Mouse (Mus musculus): ENCODE measurements around the gene Trim65. TPM values are rescaled to one million over a fixed set of nuclear protein-coding genes. Genes with fewer than 3 reads are reported as not detected.

Trim65 gene
- polyA plus RNA-seq, 2 experiments = 0.83 to 1.4 TPM

- Histone ChIP-seq H3K27me3 (ENCODE audit: control insufficient read depth, insufficient read depth, low read length) (no peaks in the 10 kb centered on the region), H3K27ac (peak overlapping the region; percentile 93), H3K4me2 (ENCODE audit: low read depth) (peak overlapping the region; percentile 95), H3K4me1 (replicated peaks; ENCODE audit: control insufficient read depth in 2 of 2, insufficient read depth in 2 of 2, low read length in 1 of 2) (peaks cover 33% of the 10 kb centered on the region in 2 experiments), H3K36me3 (replicated peaks; ENCODE audit: control insufficient read depth, insufficient read depth, low read depth) (peaks cover 22% of the 10 kb centered on the region), H3K4me3 (ENCODE audit: insufficient read depth in 1 of 2, low read depth in 2 of 2, low read length in 2 of 2) (peak overlapping the region; percentile 55 to 75), H3K9me3 (ENCODE audit: control insufficient read depth, low read length) (no peaks in the 10 kb centered on the region), H3K9ac (replicated peaks) (peak overlapping the region; percentile 94)
- TF ChIP-seq EP300 (IDR thresholded peaks at IDR 0.05; ENCODE audit: low read depth) (no peak), CTCF (IDR thresholded peaks at IDR 0.05; ENCODE audit: low read depth) (peak; percentile 64)
- WGBS (ENCODE audit: insufficient replicate concordance) = 24% methylated on average over 20 of the region's 20 CpGs
- DNase-seq (ENCODE audit: low read depth in 3 of 3, low spot score in 3 of 3) (no peak), ATAC-seq (ENCODE audit: insufficient read depth) (no peak)
Observed at GRCm38 (mm10) chr11:116075539-116076265, 55.2 kb downstream of the Trim65 start.

GRCm38 (mm10) chr11:116074436-116074991 is 56.4 kb downstream of the Trim65 start:
- peaks cover 27 to 31% of the 10 kb centered on the region in 2 experiments for H3K4me1 ChIP-seq (replicated peaks; ENCODE audit: control insufficient read depth in 2 of 2, insufficient read depth in 2 of 2, low read length in 1 of 2)
- TF ChIP-seq EP300 (IDR thresholded peaks at IDR 0.05; ENCODE audit: low read depth) = no peak
- no peak for TF ChIP-seq CTCF (IDR thresholded peaks at IDR 0.05; ENCODE audit: low read depth)
- peaks cover 10% of the 10 kb centered on the region for H3K36me3 ChIP-seq (replicated peaks; ENCODE audit: control insufficient read depth, insufficient read depth, low read depth)
- H3K9me3 ChIP-seq (ENCODE audit: control insufficient read depth, low read length) = no peaks in the 10 kb centered on the region
- H3K4me2 ChIP-seq (ENCODE audit: low read depth) = no peak overlapping the region
- no peak for ATAC-seq (ENCODE audit: insufficient read depth)
- no peaks in the 10 kb centered on the region for H3K27me3 ChIP-seq (ENCODE audit: control insufficient read depth, insufficient read depth, low read length)
- H3K4me3 ChIP-seq (ENCODE audit: insufficient read depth in 1 of 2, low read depth in 2 of 2, low read length in 2 of 2) = no peak overlapping the region
- no peak overlapping the region for H3K27ac ChIP-seq
- H3K9ac ChIP-seq (replicated peaks) = no peak overlapping the region
- 44% methylated on average over 7 of the region's 7 CpGs for WGBS (ENCODE audit: insufficient replicate concordance)
- DNase-seq (ENCODE audit: low read depth in 3 of 3, low spot score in 3 of 3) = no peak

- no peak for ATAC-seq (ENCODE audit: insufficient read depth)
- 73% methylated on average over 3 of the region's 3 CpGs for WGBS (ENCODE audit: insufficient replicate concordance)
- no peak overlapping the region for H3K9ac ChIP-seq (replicated peaks)
- no peak overlapping the region for H3K4me3 ChIP-seq (ENCODE audit: insufficient read depth in 1 of 2, low read depth in 2 of 2, low read length in 2 of 2)
- no peaks in the 10 kb centered on the region for H3K27me3 ChIP-seq (ENCODE audit: control insufficient read depth, insufficient read depth, low read length)
- H3K36me3 ChIP-seq (replicated peaks; ENCODE audit: control insufficient read depth, insufficient read depth, low read depth) = peaks cover 2% of the 10 kb centered on the region; the same call in 1 of the 2 replicates
- H3K4me1 ChIP-seq (replicated peaks; ENCODE audit: control insufficient read depth in 2 of 2, insufficient read depth in 2 of 2, low read length in 1 of 2) = peaks cover 13 to 15% of the 10 kb centered on the region in 2 experiments
- H3K4me2 ChIP-seq (ENCODE audit: low read depth) = no peak overlapping the region
- DNase-seq (ENCODE audit: low read depth in 3 of 3, low spot score in 3 of 3) = no peak
- H3K27ac ChIP-seq = no peak overlapping the region
- TF ChIP-seq CTCF (IDR thresholded peaks at IDR 0.05; ENCODE audit: low read depth) (no peak), EP300 (IDR thresholded peaks at IDR 0.05; ENCODE audit: low read depth) (no peak)
- no peaks in the 10 kb centered on the region for H3K9me3 ChIP-seq (ENCODE audit: control insufficient read depth, low read length)
Observed at GRCm38 (mm10) chr11:116072608-116073007, 58.3 kb downstream of the Trim65 start.

Other genes starting within 250 kb of the Trim65 start
- 20.6 and 25.1 TPM in 2 replicates for gene Smim5, start 231.2 kb downstream of the Trim65 start, polyA plus RNA-seq (2012; rRNA removed)
- gene Smim5, start 231.2 kb downstream of the Trim65 start, polyA plus RNA-seq (2014; fragmentation: Nextera tagmentation; extraction: Ambion mirVana) = 45.3 and 48.8 TPM in 2 replicates
- 1.5 and 1.8 TPM in 2 replicates for gene Smim6, start 219.1 kb downstream of the Trim65 start, polyA plus RNA-seq (2012; rRNA removed)
- gene Smim6, start 219.1 kb downstream of the Trim65 start, polyA plus RNA-seq (2014; fragmentation: Nextera tagmentation; extraction: Ambion mirVana) = 2.0 and 2.2 TPM in 2 replicates
- 8.7 and 22.6 TPM in 2 replicates for gene Sap30bp, start 197.8 kb downstream of the Trim65 start, polyA plus RNA-seq (2012; rRNA removed)
- 20.0 and 21.2 TPM in 2 replicates for gene Sap30bp, start 197.8 kb downstream of the Trim65 start, polyA plus RNA-seq (2014; fragmentation: Nextera tagmentation; extraction: Ambion mirVana)
- 6.7 and 7.3 TPM in 2 replicates for gene Recql5, start 197.7 kb downstream of the Trim65 start, polyA plus RNA-seq (2012; rRNA removed)
- gene Recql5, start 197.7 kb downstream of the Trim65 start, polyA plus RNA-seq (2014; fragmentation: Nextera tagmentation; extraction: Ambion mirVana) = 6.1 and 6.5 TPM in 2 replicates
- 0.10 and 0.11 TPM in 2 replicates for gene Itgb4, start 156.4 kb downstream of the Trim65 start, polyA plus RNA-seq (2012; rRNA removed)
- gene Itgb4, start 156.4 kb downstream of the Trim65 start, polyA plus RNA-seq (2014; fragmentation: Nextera tagmentation; extraction: Ambion mirVana) = 0.16 and 0.17 TPM in 2 replicates
- gene Galk1, start 118.4 kb downstream of the Trim65 start, polyA plus RNA-seq (2012; rRNA removed) = 55.9 and 59.1 TPM in 2 replicates
- 102 and 113 TPM in 2 replicates for gene Galk1, start 118.4 kb downstream of the Trim65 start, polyA plus RNA-seq (2014; fragmentation: Nextera tagmentation; extraction: Ambion mirVana)
- gene H3f3b, start 103.2 kb downstream of the Trim65 start, polyA plus RNA-seq (2012; rRNA removed) = 173 and 248 TPM in 2 replicates
- gene H3f3b, start 103.2 kb downstream of the Trim65 start, polyA plus RNA-seq (2014; fragmentation: Nextera tagmentation; extraction: Ambion mirVana) = 651 and 676 TPM in 2 replicates
- 10.4 and 12.1 TPM in 2 replicates for gene Unk, start 100.8 kb downstream of the Trim65 start, polyA plus RNA-seq (2012; rRNA removed)
- 6.4 and 7.9 TPM in 2 replicates for gene Unk, start 100.8 kb downstream of the Trim65 start, polyA plus RNA-seq (2014; fragmentation: Nextera tagmentation; extraction: Ambion mirVana)
- gene Unc13d, start 53.2 kb downstream of the Trim65 start, polyA plus RNA-seq (2012; rRNA removed) = 18.7 and 19.6 TPM in 2 replicates
- gene Unc13d, start 53.2 kb downstream of the Trim65 start, polyA plus RNA-seq (2014; fragmentation: Nextera tagmentation; extraction: Ambion mirVana) = 14.9 and 16.8 TPM in 2 replicates
- 46.2 and 57.4 TPM in 2 replicates for gene Wbp2, start 44.1 kb downstream of the Trim65 start, polyA plus RNA-seq (2012; rRNA removed)
- 74.5 and 87.6 TPM in 2 replicates for gene Wbp2, start 44.1 kb downstream of the Trim65 start, polyA plus RNA-seq (2014; fragmentation: Nextera tagmentation; extraction: Ambion mirVana)
- gene Trim47, start 3.9 kb downstream of the Trim65 start, polyA plus RNA-seq (2012; rRNA removed) = 1.8 and 2.0 TPM in 2 replicates
- 2.2 and 3.2 TPM in 2 replicates for gene Trim47, start 3.9 kb downstream of the Trim65 start, polyA plus RNA-seq (2014; fragmentation: Nextera tagmentation; extraction: Ambion mirVana)
- gene Mrpl38, start 7.7 kb upstream of the Trim65 start, polyA plus RNA-seq (2012; rRNA removed) = 17.5 and 24.8 TPM in 2 replicates
- 39.5 and 49.2 TPM in 2 replicates for gene Mrpl38, start 7.7 kb upstream of the Trim65 start, polyA plus RNA-seq (2014; fragmentation: Nextera tagmentation; extraction: Ambion mirVana)
- 5.8 and 8.7 TPM in 2 replicates for gene Fbf1, start 37.0 kb upstream of the Trim65 start, polyA plus RNA-seq (2012; rRNA removed)
- gene Fbf1, start 37.0 kb upstream of the Trim65 start, polyA plus RNA-seq (2014; fragmentation: Nextera tagmentation; extraction: Ambion mirVana) = 3.1 and 3.5 TPM in 2 replicates
- 17.7 and 19.6 TPM in 2 replicates for gene Ten1, start 67.7 kb upstream of the Trim65 start, polyA plus RNA-seq (2012; rRNA removed)
- 27.3 and 29.3 TPM in 2 replicates for gene Ten1, start 67.7 kb upstream of the Trim65 start, polyA plus RNA-seq (2014; fragmentation: Nextera tagmentation; extraction: Ambion mirVana)
- gene Acox1, start 67.9 kb upstream of the Trim65 start, polyA plus RNA-seq (2012; rRNA removed) = 12.3 and 14.8 TPM in 2 replicates
- gene Acox1, start 67.9 kb upstream of the Trim65 start, polyA plus RNA-seq (2014; fragmentation: Nextera tagmentation; extraction: Ambion mirVana) = 16.6 and 18.6 TPM in 2 replicates
- 0.03 and 0.09 TPM in 2 replicates for gene Evpl, start 106.9 kb upstream of the Trim65 start, polyA plus RNA-seq (2012; rRNA removed)
- gene Evpl, start 106.9 kb upstream of the Trim65 start, polyA plus RNA-seq (2014; fragmentation: Nextera tagmentation; extraction: Ambion mirVana) = 0.04 and 0.13 TPM in 2 replicates
- gene Srp68, start 143.1 kb upstream of the Trim65 start, polyA plus RNA-seq (2012; rRNA removed) = 31.9 and 37.6 TPM in 2 replicates
- gene Srp68, start 143.1 kb upstream of the Trim65 start, polyA plus RNA-seq (2014; fragmentation: Nextera tagmentation; extraction: Ambion mirVana) = 28.8 and 33.8 TPM in 2 replicates
- 0.02 TPM in 1 of 2 replicates, not detected in the other for gene Galr2, start 149.8 kb upstream of the Trim65 start, polyA plus RNA-seq (2012; rRNA removed)
- not detected in 2 replicates for gene Galr2, start 149.8 kb upstream of the Trim65 start, polyA plus RNA-seq (2014; fragmentation: Nextera tagmentation; extraction: Ambion mirVana)
- gene Exoc7, start 176.1 kb upstream of the Trim65 start, polyA plus RNA-seq (2012; rRNA removed) = 7.1 and 8.8 TPM in 2 replicates
- 14.9 and 16.7 TPM in 2 replicates for gene Exoc7, start 176.1 kb upstream of the Trim65 start, polyA plus RNA-seq (2014; fragmentation: Nextera tagmentation; extraction: Ambion mirVana)
- 1.2 and 1.4 TPM in 2 replicates for gene Foxj1, start 204.3 kb upstream of the Trim65 start, polyA plus RNA-seq (2012; rRNA removed)
- gene Foxj1, start 204.3 kb upstream of the Trim65 start, polyA plus RNA-seq (2014; fragmentation: Nextera tagmentation; extraction: Ambion mirVana) = 0.76 and 0.80 TPM in 2 replicates